Mouse (Mus musculus) embryo, embryonic 10.5 days (tissue): ENCODE results near the gene Ganc.

Experiments used
- DNase-seq: peaks from one replicate; pipeline ENCODE4 v3.0.0-alpha.2; 2015; ENCODE audit warnings: low spot score

Gene Ganc

GRCm38 (mm10) chr2:120501136-120501918, 97.6 kb downstream of the Ganc start:
- DNase-seq: no peak

DNA sequence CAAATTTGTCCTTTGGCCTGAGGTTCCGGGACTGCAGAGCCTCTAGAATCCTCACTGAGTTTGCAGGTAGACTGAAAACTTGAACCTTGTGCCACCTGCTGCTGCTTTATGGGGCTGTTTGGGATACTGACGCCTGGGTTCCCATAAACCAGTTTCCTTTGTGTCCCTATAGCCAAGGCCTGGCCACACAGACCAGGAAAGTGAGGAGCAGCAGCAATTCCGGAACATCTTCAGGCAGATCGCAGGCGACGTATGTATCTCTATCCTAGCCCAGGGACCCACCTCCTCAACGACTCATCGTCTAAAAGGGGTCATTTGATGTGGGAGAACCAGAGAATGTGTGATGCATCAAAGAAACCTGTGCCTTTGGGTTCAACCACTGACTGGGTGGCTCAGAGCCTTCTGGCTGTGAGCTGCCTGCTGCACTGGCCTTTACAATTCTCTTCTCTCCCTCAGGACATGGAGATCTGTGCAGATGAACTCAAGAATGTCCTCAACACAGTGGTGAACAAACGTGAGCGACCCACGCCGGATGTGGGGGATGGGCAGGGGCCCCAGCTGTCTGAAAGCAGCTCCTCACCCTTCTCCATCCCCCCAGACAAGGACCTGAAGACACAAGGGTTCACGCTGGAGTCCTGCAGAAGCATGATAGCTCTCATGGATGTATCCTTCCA, 98.4 kb downstream of the Ganc start:
- DNase-seq: no peak

DNA sequence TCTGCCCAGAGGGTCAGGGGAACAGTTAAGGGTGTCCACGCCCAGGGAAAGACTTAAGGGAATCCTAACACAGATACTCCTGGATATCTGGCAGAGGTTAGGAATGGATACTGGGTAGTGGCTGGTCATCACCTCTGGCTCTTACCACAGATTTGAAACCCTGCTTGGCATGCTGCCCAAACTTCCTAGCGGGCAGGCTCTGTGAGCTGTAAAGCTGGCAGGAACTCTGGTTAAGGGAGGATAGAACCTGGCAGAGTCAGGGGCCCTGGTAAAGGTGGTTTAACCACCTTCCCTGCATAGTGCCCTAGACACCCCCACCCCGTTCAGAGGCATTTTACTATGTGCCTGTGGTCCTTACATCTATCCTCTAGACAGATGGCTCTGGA, 98.9 kb downstream of the Ganc start:
- DNase-seq: no peak

- DNase-seq: no peak
Observed at GRCm38 (mm10) chr2:120503094-120503493, 99.4 kb downstream of the Ganc start.

- no peak for DNase-seq
Observed at GRCm38 (mm10) chr2:120503992-120504391, 100.3 kb downstream of the Ganc start.
